Mouse (Mus musculus) c-Kit-positive CD71-positive TER-119-negative erythroid progenitor cells, embryonic 14.5 days (primary cell): Measurements from ENCODE around the gene Polr3h.
"Not testable (repeated sequence)": the region's sequence is repeated elsewhere in the genome, so short reads cannot be mapped to it uniquely, and the experiment has no call there.

Source experiments
- DNase-seq: peaks from one replicate; pipeline ENCODE4 v3.0.0-alpha.2; 2013; ENCODE audit warnings: low read depth

Polr3h gene

GRCm38 (mm10) chr15:81925760-81926445, at the start of gene Polr3h:
Gene Polr3h, minus strand, starts transcription at chr15:81926240.
- peak; percentile 100 for DNase-seq

DNA sequence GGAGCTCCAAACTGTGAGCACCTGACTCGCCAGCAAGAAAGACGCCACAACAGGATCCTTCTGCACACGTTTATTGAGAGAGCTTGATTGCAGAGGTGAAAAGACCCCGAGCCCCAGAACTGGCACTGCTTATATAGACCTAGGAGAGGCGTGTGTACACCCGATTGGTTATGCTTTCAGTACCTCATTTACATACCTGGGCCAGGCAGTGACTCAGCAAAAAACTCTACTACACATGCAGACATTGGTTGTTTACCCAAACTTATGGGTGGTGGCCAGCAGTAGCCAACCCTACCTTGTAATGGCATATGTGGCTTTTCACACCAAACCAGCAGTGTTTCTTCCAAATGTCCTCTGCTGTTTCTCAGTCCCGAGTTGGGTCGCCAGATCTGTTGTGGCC, 49.1 kb upstream of the Polr3h start:
- not testable (repeated sequence) for DNase-seq

DNA sequence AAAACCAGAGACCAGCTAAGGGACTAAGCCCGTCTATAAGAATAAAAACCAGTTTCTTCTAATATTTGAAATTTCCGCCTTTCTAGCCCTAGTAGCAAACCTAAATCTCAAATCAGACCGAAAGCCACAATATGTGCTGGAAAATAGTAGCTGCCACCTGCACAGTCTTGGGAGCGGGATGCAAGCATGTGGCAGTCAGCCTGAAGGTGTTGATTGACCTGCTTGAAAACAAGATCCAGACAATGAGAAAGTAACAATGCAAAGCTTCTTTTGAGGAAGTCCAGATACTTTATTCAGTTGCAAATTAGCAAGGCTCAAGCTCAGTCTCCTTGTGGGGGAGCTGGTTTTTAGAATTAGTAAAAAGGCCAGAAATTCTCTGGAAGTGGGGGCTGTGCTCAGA, 44.5 kb upstream of the Polr3h start:
- DNase-seq: not testable (repeated sequence)

DNA sequence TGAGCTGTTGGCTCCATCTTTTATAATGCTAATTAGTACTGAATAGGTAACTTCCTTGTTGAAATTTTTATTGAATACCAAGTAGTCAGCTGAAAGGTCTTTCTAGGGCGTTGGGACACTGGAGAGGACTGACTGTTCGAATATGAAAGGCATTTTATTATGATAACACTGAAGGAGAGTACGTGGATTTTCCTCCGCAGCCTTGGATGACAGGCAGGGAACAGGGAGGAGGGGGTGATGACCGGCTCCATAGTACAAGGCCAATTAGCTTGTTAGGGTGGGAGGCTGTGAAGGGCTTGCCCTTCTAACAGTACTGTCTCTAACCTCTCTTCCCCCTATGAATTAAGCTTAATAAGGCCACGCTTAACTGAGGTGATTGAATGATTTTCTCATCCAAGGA, 43.6 kb upstream of the Polr3h start:
- not testable (repeated sequence) for DNase-seq

- no peak for DNase-seq
Observed at GRCm38 (mm10) chr15:81969173-81969572, 43.1 kb upstream of the Polr3h start.

DNA sequence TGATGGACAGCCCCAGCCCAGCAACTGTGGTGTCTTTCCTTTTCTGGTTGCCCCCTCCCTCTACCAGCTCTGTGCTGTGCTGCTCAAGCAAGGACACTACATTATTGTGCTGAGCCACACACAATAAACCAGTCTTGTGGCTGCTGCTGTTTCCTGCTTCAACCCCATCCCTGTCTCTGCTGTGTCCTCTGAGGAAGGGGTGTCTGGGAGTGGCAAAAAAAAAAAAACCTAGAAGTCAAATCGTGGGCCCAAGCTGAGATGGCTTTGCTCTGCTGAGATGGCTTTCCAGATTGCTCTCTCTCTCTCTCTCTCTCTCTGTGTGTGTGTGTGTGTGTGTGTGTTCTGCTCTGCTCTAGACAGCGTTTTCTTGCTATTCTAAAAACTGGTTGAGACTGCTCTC, 42.4 kb upstream of the Polr3h start:
- DNase-seq: no peak

- DNase-seq: no peak
Observed at GRCm38 (mm10) chr15:81967821-81968220, 41.8 kb upstream of the Polr3h start.

DNA sequence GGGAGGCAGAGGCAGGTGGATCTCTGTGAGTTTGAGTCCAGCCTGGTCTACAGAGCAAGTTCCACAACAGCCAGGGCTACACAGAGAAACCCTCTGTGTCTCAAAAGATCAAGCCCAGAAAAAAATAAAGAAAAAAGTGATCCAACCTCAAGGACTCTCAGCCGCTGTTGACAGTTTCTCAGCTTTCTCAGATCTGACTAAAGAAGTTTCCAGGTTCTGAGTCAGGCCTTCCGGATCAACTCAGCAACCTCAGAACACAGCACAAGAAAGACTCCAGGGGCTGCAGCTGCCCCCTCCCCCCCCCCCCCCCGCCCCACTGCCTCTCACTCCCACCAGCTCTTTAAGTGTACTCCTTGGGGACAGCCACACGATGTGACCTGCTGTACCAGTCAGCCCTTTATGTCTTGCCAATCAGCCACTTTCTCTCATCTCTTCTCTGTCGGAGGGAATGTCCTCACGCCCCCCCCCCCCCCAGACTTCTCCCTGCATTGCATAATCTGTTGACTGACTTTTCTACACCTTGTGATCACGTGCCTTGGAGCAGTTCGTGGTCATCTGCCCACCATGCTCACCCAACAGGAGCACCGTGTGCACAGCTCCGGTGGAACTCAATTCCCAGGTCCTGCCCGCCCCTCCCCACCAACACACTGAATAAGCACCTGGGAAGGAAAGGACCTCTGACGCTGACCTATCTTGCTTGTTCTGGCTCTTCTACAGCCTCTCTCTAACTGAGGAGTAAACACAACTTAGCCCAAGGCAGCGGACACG, 40.2 kb upstream of the Polr3h start:
- no peak for DNase-seq

DNA sequence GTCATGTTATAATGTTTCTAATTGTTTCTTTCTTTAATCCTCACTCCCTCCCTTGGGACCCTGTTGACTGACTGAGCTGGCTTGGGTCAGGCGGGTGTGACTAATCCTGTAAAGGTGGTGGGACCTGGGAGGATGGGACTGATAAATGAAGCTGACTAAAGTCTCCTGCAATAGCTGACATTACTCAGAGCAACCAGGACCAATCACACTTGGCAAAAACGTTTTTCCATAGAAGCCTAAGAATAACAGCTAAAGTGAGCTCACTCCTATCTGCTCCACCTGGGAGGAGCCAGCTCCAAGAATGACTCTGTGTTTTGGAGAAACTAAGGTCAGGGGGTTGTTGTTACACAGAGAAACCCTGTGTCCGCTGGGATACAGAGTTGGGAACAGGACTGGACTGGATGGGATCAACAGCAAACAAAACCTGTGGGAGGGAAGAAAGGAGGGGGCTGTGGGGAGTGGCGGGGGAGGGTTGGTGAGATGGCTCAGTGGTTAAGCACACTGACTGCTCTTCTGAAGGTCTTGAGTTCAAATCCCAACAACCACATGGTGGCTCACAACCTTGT, 39.0 kb upstream of the Polr3h start:
- DNase-seq: no peak

DNA sequence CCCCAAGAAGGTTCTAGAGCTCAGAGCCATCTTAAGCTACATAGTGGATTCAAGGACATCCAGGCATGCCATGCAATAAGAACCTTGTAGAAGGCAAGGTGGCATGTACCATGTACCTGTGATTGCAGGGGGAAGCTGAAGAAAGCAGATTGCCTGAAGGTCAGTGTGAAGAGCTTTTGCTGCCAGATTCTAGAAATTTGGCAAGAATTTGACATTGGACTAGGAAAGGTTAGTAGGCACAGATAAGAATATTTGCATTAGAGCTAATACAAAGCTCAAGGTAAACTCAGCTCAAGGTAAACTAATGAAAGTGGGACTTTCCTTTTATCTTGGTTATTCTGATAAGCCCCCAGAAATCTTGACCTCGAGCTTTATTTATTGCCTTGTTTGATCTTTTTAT, 38.2 kb upstream of the Polr3h start:
- DNase-seq: no peak

- DNase-seq: no peak
Observed at GRCm38 (mm10) chr15:81961078-81961451, 35.0 kb upstream of the Polr3h start.

DNA sequence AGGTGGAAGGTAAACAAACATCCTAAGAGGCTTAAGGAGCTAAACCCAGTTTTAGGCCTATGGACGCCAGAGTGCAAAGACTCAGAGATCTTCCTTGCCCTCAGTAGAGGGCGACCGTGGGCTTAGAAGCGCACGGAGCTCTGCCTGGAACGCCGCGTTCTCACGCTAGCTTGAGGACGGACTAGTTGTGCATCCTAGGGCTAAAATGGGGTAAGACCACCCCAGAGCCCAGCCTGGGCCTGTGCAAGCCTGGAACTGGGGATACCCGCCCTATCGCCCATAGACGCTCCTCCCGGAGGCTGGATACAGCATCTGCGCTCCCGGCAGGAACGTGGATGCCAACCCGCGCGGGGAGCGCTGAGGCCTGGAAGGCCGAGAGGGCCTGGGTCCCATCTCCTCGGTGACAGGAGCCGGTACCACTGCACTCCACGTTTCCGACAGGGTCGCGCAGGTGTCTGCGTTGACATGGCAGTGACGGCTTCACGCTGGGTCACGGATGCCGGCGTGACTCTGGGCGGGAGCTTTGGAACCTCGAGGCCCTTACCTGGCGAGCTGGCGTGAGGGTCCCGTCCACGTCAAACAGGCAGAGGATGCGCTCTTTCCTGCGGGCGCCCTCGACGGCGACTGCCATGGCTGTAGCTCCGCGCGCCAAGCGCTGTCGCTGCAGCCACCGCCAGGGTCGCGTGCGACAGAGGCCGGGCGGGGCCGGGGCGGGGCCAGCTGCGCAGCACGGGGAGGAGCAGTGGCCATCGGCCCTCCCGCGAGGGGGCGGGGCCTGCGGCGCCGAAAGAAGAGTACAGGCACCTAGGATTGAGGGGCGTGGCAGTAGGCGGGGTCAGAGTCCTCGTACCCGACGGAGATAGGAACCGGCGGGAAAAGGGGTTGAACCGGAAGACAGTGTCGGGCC, 34.4 kb upstream of the Polr3h start, which contains the start of gene Pmm1:
Gene Pmm1, minus strand, starts transcription at position 760 of the 907 bp plus-strand sequence.
- peak; percentile 98 for DNase-seq

GRCm38 (mm10) chr15:81958906-81959305, 32.9 kb upstream of the Polr3h start:
- DNase-seq: no peak

DNA sequence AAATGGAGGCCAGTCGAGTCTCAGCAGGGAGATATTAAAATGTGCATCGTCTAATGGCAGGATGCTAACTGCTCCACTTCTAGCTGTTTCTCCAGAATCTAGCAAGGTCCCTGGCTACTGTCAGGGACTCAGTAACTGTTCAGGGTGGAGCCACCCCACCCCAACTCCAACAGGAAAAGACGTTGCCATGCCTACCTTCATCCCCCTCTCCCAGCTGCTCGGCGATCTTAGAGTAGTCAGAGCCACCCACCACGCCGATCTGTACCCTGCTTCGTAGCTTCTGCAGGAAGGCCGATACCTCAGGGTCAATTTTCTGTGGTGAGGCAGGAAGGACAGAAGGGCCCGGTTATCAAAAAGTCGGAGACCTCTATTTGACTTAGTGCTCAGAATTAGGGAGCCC, 31.6 kb upstream of the Polr3h start:
- DNase-seq: no peak

DNA sequence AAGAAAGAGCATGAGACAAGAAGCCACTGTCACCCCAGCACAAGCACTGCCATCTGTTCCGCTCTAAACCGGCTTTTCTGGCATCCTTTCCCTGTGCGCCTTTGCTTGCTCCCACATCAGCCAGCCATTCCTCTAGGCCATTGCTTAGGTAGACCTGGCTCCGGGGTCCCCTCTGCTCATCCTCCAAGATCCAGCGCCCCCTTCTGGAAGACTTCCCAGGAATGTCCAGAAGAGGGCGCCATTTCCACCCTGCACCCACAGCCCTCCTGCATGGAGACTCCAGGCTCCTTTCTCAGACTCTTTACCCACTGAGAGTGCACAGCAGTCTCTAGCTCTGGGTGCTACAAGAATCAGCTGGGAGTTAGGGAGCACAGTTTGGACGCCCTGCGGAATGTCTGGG, 30.4 kb upstream of the Polr3h start:
- no peak for DNase-seq

GRCm38 (mm10) chr15:81955414-81955813, 29.4 kb upstream of the Polr3h start:
- DNase-seq: no peak

- no peak for DNase-seq
Observed at GRCm38 (mm10) chr15:81954716-81955115, 28.7 kb upstream of the Polr3h start.

DNA sequence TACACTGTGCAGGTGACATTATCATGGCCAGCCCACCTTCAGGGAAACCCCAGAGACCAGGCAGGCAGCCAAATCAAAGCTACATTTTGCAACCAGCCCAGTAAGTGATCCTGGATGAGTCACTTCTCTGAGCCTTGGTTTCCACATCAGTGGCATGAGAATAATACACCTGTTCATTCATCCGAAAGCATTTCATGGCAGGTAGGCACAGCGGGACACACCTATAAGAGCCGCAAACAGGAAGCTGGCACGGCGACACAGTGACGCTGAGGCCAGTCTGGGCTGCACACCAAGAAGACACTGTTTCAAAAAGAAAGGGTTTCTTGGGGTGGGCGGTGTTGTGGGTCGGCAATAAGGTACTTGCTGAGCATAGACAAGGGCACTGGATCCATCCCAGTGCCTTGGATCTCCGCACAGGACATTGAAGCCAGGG, 28.1 kb upstream of the Polr3h start:
- no peak for DNase-seq

DNA sequence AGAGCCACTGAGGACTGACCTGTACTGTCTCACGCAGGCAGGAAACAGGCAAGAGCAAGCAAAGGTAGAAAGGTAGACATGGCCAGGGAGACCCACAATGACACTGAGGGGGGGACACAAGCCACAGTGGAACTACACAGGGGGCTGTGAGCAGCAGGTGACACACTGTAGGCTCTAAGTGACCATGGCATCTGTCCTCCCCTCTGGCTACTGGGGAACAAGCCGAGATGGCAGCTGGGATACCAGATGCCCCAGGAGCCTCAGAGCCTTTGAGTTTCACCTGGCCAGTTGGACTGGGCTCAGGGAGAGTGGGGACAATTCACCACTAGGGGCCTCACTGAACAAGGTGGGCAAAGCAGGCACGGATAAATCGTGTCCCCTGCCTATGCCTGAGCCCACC, 26.3 kb upstream of the Polr3h start:
- DNase-seq: no peak

DNA sequence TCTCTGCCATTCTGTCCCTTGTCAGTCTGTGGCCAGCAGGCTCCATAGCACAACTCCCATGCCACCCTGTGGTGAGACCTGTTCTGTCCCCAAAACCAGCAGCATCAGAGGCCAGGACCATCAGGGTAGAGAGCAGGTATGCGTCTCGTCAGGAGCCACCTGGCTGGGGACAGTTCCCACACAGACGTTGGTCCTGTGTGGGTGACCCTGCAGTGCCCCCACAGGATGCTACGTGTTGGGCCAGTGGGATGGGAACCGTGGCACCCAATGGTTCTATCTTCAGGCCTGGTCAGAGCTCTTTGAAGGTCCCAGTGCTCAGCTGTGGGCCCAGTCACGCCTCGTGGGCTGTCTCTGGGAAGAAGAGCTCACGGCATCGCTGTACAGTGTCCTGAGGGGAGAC, 25.1 kb upstream of the Polr3h start:
- DNase-seq: no peak

DNA sequence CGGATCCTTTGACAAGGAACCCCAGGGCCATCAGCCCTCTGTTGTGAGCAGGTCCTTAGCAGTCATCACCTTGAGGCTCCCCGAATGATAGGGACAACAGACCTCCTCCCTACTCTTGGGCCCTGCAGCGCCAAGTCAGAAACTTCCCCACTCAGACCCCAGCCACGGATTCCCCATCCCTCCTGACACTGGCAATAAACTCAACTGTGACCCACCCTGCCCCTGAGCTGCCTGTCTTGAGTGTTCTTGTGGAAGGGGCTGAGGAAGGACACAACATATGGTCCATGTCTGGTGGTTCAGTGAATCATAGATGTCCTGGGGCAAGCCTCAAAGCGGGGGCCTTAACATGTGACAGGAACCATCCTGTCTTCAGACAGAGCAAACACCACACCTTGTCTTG, 24.7 kb upstream of the Polr3h start:
- no peak for DNase-seq

DNA sequence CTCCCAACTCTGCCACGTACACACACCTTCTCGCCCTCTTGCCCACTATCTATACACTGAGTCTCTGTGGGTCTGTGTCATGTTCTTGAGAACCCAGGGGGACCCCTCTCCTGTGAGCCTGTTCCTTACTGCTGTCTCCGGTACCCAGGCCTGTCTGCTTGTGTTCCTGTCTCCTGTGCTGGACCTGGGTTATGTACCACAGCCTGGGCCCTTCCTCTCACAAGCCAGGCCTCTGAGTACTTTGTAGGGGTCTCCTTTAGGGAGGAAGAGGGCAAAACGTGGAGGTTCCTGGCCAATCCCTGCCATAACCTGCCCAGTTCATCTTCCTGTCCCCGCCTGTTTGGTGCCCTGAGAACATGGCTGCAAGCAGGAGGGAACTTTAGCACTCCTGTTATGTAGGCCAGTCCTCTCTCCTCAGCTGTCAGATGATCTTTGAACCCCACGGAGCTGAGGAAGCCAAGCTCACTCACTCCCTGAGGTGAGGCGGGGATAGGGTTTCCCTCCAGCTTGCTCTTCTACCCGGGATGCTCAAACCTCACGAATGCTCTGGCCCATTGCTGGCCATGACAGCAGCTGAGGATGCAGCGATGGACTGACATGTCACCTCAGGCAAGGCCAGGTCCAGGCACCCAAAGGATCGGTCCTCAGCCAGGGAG, 23.6 kb upstream of the Polr3h start:
- no peak for DNase-seq
